Mouse (Mus musculus) heart, embryonic 15.5 days (tissue): ENCODE data around the gene Selenow. TPM values are rescaled to one million over a fixed set of nuclear protein-coding genes. Genes with fewer than 3 reads are reported as not detected.

Experiments used
- ATAC-seq: fragments of 200-750 bp; cut with Nextera tagmentation; replicated peaks from 2 replicates; pipeline ENCODE4 v1.8.0; 2017; ENCODE audit warnings: low read depth, moderate TSS enrichment; ENCODE audit not compliant: insufficient number of reproducible peaks, insufficient read depth, low FRiP score
- H3K27ac ChIP-seq: fragments of 300-500 bp; sonication (generic); 2 replicates; pipeline ENCODE4 v1.5.1; 2015; ENCODE audit warnings: mild to moderate bottlenecking, inconsistent platforms
- H3K27me3 ChIP-seq: fragments of 300-500 bp; sonication (generic); 2 replicates; pipeline ENCODE4 v1.6.1; 2015; ENCODE audit warnings: inconsistent platforms
- H3K36me3 ChIP-seq: fragments of 300-500 bp; sonication (generic); 2 replicates; pipeline ENCODE4 v1.6.1; 2015; ENCODE audit warnings: mild to moderate bottlenecking, inconsistent platforms
- H3K4me1 ChIP-seq: fragments of 300-500 bp; sonication (generic); replicated peaks from 2 replicates; pipeline ENCODE4 v1.6.1; 2015; ENCODE audit warnings: inconsistent platforms
- H3K4me2 ChIP-seq: fragments of 300-500 bp; sonication (generic); 2 replicates; pipeline ENCODE4 v1.6.1; 2015; ENCODE audit warnings: inconsistent platforms, mild to moderate bottlenecking, moderate library complexity
- H3K4me3 ChIP-seq: fragments of 300-500 bp; sonication (generic); 2 replicates; pipeline ENCODE4 v1.5.1; 2015; ENCODE audit warnings: mild to moderate bottlenecking, inconsistent platforms
- H3K9ac ChIP-seq: fragments of 300-500 bp; sonication (generic); 2 replicates; pipeline ENCODE4 v1.6.1; 2015; ENCODE audit warnings: mild to moderate bottlenecking, inconsistent platforms
- H3K9me3 ChIP-seq: fragments of 300-500 bp; sonication (generic); replicated peaks from 2 replicates; pipeline ENCODE4 v1.6.1; 2016; ENCODE audit warnings: inconsistent platforms
- WGBS: fragments of 180-500 bp; shearing (Covaris S2); methylation state at CpG from one replicate; pipeline ENCODE4 v1.1.7; 2015; ENCODE audit warnings: mixed read lengths; 5-methylcytosine and 5-hydroxymethylcytosine counted together
- polyA plus RNA-seq: library from polyadenylated mRNA; unstranded; fragments of >200 nt; fragmentation: Nextera tagmentation; extraction: Ambion mirVana; gene quantifications from 2 replicates; pipeline ENCODE4 v1.2.1, GENCODE M21; 2015

The Selenow gene
- polyA plus RNA-seq, 1 experiment from 2014 or later, result 688 TPM

DNA sequence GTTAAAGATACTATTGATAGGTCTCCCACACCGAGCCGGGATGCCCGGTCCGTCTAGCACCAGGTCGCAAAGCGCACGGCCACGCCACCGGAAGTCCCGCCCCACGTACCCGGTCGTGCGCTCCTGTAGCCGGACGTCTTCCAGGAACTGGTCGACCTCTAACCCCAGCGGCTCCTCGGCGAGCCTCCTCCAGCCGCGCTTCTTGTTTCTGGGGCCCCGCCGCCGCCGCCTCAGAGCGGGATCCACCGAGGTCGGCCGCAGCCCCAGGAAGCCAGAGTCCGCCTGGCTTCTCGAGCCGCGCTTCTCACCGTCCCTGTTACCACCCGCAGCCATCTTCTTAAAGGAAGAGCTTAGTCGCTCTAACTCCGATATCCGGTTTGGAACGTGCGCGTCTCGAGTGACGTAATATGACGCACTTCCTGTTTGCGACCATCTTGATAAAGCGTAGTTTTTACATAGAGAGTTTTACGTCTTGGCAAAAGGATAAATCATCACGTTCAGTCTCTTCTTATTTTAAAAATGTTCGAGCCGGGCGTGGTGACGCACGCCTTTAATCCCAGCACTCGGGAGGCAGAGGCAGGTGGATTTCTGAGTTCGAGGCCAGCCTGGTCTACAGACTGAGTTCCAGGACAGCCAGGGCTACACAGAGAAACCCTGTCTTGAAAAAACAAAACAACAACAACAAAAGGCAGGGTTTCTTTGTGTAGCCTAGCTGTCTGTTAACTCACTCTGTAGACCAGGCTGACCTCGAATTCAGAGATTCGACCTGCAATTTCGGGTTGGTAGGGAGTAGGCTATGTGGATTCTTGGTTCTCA is 23.7 kb upstream of the Selenow start, which contains the start of gene Nop53:
TSS of gene Nop53 (minus strand) at position 354 of the 816 bp plus-strand sequence.
- Histone ChIP-seq H3K4me2 (peak within 1 kb of the TSS; percentile 67), H3K27me3 (no peaks in the 10 kb centered on the region), H3K27ac (peak within 1 kb of the TSS; percentile 98), H3K4me1 (peaks cover 27% of the 10 kb centered on the region), H3K36me3 (peaks cover 53% of the 10 kb centered on the region), H3K9me3 (no peaks in the 10 kb centered on the region), H3K4me3 (peak within 1 kb of the TSS; percentile 85), H3K9ac (peak within 1 kb of the TSS; percentile 84)
- WGBS, result 2% methylated on average over 59 of the region's 59 CpGs
- ATAC-seq, result peak; percentile 77

DNA sequence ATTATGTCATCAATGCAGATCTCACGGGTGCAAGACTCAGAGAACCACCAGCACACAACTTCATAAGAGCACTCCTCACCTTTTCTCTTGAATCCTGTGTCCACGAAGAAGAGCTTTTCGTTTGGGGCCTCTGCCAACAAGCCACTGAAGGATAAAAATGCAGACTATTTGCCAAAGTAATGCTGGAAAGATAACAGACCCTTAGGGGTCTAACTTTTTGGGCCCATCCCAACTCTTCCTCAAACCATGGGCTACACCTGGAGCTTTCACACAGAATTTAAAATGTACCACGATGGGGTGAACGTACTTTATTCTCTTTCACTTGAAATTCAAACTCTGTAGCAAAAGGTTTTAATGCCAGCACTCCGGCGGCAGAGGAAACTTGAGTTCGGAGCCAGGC is 23.0 kb upstream of the Selenow start:
- peak overlapping the region; percentile 85 for H3K4me3 ChIP-seq
- WGBS, result 5% methylated on average over 8 of the region's 8 CpGs
- H3K9ac ChIP-seq, result peak overlapping the region; percentile 84
- H3K4me2 ChIP-seq, result peak overlapping the region; percentile 67
- peaks cover 52% of the 10 kb centered on the region for H3K36me3 ChIP-seq
- no peaks in the 10 kb centered on the region for H3K27me3 ChIP-seq
- peak overlapping the region; percentile 98 for H3K27ac ChIP-seq
- no peak for ATAC-seq
- peaks cover 27% of the 10 kb centered on the region for H3K4me1 ChIP-seq
- no peaks in the 10 kb centered on the region for H3K9me3 ChIP-seq

DNA sequence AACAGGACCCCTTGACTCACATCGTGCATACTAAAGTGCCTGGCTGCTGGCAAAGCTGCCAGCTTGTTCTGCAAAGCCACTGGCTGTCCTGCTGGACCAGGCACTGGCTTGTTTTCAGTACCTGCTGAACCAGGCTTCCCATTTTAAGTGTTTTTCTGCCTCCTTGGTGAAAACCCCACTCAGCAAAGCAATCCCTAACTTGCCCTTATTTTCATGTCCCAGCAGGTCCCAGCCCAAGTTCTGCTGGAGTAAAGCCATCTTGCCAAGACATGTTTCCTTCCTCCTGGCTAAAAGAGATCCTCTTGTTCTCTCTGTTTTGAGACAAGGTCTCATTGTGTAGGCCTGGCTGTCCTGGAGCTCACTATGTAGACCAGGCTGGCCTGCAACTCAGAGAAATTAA is 22.1 kb upstream of the Selenow start:
- 90% methylated on average over 1 of the region's 1 CpGs for WGBS
- peak overlapping the region; percentile 67; the same call in 1 of the 2 replicates for H3K4me2 ChIP-seq
- no peaks in the 10 kb centered on the region for H3K27me3 ChIP-seq
- H3K9me3 ChIP-seq, result no peaks in the 10 kb centered on the region
- peaks cover 25% of the 10 kb centered on the region for H3K4me1 ChIP-seq
- 0 out of 2 replicates have a peak overlapping the region, but pooled peaks have one; percentile 85 for H3K4me3 ChIP-seq
- H3K27ac ChIP-seq, result no peak overlapping the region
- peaks cover 52% of the 10 kb centered on the region for H3K36me3 ChIP-seq
- no peak for ATAC-seq
- H3K9ac ChIP-seq, result no peak overlapping the region

DNA sequence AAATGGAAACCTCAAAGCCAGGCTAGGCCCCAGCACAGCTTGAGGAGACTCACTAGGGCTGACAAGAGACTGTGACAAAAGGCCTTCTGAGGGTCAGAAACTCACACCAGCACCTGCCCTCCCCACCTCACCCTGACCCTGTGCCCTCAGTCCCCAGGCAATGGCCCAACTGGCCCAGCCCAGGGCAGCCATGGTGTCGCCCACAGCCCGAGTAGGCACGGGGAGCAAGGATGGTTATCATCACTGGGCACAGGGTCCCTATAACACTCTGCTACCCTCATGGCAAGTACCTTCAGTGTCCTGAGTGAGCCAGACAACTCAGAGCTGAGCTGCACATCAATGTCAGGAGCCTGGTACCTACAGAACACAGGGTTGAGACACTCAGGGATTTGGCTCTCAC is 16.4 kb upstream of the Selenow start:
- H3K9me3 ChIP-seq, result no peaks in the 10 kb centered on the region
- H3K4me2 ChIP-seq, result no peak overlapping the region
- no peak overlapping the region for H3K27ac ChIP-seq
- H3K9ac ChIP-seq, result no peak overlapping the region
- peaks cover 3% of the 10 kb centered on the region; the same call in 1 of the 2 replicates for H3K4me1 ChIP-seq
- no peak overlapping the region for H3K4me3 ChIP-seq
- ATAC-seq, result no peak
- H3K36me3 ChIP-seq, result peaks cover 81% of the 10 kb centered on the region
- 97% methylated on average over 3 of the region's 3 CpGs for WGBS
- H3K27me3 ChIP-seq, result no peaks in the 10 kb centered on the region

DNA sequence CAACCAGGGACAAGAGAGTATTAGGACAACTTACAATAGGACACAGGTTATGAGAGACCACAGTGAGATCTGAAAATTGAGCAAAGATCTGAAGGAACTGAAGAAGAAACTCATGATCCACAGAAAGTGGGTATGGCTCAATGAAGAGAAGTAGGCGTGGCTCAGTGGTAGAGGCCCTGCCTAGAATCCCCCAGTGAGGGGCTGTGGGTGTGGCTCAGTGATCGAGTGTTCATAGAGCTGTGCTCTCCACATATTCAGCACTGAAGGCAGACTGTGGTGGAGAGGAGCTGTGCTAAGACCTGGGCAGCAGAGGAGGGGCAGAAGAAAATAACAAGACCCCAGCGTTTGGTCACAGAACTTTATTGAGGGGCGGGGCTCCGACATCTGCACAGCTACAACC is 15.3 kb upstream of the Selenow start:
- Histone ChIP-seq H3K36me3 (peaks cover 70% of the 10 kb centered on the region), H3K27me3 (no peaks in the 10 kb centered on the region), H3K9ac (no peak overlapping the region), H3K4me3 (no peak overlapping the region), H3K9me3 (no peaks in the 10 kb centered on the region), H3K4me2 (no peak overlapping the region), H3K27ac (no peak overlapping the region), H3K4me1 (peaks cover 7% of the 10 kb centered on the region; the same call in 1 of the 2 replicates)
- no peak for ATAC-seq
- 88% methylated on average over 5 of the region's 5 CpGs for WGBS

DNA sequence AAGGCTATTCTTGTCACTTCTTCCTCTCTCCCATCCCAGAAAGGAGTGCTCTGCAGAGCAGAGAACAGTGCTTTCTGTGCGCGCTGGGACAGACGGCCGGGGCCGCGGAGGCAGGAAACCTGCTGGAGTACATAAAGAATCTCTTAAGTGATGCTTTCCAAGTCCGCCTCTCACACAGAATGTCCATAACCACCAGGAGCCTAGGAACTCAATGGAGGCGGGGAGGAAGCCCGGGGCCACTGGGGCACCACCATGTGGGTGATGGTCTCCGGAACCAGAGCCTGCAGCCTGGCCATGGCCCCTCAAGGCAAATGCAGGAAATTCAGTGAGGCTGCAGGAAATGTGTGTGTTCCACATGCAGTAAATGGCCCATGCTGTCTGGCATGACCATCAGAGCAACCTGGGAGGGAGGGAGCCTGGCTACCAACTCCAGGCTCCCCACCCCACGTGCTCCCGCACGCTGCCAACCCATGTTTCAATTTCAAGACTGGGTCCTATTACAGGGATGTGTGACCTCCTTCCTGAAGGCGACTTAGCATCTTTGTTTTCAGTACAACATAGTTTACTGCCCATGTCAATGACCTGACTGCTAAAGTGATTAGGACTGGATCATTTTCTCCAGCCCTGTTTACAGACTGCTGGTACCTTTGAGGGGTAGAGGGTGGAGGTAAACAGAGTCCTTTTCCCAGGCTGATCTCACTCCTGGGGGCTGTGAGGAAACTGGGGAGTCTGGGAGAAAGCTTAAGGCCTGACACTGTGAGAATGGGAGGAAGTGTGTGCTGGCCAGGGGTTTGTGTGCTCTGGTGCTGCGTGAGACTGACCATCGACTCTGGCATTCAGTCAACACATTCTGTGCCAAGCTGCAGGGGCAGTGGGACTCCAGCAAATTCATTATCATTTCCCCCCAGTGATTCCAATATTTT is 11.5 kb upstream of the Selenow start:
- 44% methylated on average over 16 of the region's 16 CpGs for WGBS
- Histone ChIP-seq H3K36me3 (peaks cover 33% of the 10 kb centered on the region), H3K4me3 (no peak overlapping the region), H3K4me1 (peaks cover 15% of the 10 kb centered on the region), H3K9me3 (no peaks in the 10 kb centered on the region), H3K27me3 (no peaks in the 10 kb centered on the region), H3K9ac (no peak overlapping the region), H3K4me2 (no peak overlapping the region), H3K27ac (peak overlapping the region; percentile 80)
- peak; percentile 60 for ATAC-seq

DNA sequence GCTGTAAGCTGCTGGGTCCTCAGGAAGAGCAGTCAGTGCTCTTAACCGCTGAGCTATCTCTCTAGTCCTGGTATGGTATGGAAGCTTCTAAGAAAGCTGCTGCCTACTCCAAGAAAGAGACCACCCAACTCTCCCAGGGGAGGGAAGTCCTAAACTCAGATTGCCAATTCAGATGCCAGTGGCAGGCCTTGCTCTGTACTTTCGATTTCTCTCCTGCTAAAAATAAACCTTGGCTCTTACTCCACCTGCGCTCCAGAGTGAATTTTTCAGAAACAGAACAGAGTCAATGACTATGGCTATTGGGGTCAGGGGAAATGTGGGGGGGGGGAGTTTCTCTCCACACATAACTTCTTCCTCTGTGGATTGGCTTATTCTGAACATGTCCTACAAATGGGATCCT is 9.4 kb upstream of the Selenow start:
- Histone ChIP-seq H3K27me3 (no peaks in the 10 kb centered on the region), H3K4me2 (peak overlapping the region; percentile 34), H3K27ac (peak overlapping the region; percentile 74), H3K4me1 (peaks cover 15% of the 10 kb centered on the region), H3K9me3 (no peaks in the 10 kb centered on the region), H3K9ac (no peak overlapping the region), H3K36me3 (peaks cover 13% of the 10 kb centered on the region), H3K4me3 (no peak overlapping the region)
- no peak for ATAC-seq
- 33% methylated on average over 3 of the region's 3 CpGs for WGBS

DNA sequence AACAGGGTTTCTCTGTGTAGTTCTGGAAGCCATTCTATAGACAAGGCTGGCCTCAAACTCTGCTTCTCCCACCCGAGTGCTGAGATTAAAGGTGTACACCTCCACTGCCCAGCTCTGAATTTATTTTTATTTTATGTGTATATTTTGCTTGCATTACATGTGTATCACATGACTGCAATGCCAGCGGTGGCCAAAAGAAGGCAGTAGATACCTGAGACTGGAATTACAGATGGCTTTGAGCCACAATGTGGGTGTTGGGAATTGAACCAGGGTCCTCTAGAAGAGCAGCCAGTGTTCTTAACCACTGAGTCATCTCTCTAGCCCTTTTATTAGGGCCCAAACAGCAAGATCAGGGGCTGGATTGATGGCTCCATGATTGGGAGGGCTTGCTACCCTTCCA is 8.3 kb upstream of the Selenow start:
- Histone ChIP-seq H3K9me3 (no peaks in the 10 kb centered on the region), H3K4me2 (no peak overlapping the region), H3K27me3 (no peaks in the 10 kb centered on the region), H3K9ac (no peak overlapping the region), H3K36me3 (peaks cover 2% of the 10 kb centered on the region; the same call in 1 of the 2 replicates), H3K4me3 (no peak overlapping the region), H3K4me1 (peaks cover 15% of the 10 kb centered on the region), H3K27ac (no peak overlapping the region)
- no peak for ATAC-seq
- 63% methylated on average over 2 of the region's 2 CpGs for WGBS

DNA sequence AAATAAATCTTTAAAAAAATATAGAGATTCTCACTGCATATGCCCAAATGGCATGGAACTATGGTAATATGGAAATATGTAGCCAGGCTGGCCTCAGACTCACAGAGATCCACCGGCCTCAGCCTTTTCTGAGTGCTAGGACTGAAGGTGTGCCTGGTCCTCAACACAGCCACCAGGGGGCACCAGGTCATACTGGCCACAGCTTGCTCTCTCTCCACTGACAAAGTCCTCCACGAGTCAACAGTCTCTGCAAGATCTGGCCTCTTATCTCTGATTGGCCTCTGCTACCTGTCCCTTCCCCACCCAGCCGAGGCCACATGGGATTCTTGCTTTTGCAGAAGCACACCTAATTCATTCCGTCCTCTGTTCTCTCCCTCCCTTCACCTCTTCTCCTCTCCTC is 7.7 kb upstream of the Selenow start:
- H3K4me2 ChIP-seq, result no peak overlapping the region
- H3K27ac ChIP-seq, result no peak overlapping the region
- H3K9ac ChIP-seq, result no peak overlapping the region
- H3K4me3 ChIP-seq, result no peak overlapping the region
- H3K4me1 ChIP-seq, result peaks cover 15% of the 10 kb centered on the region
- WGBS, result 25% methylated on average over 4 of the region's 4 CpGs
- no peaks in the 10 kb centered on the region for H3K9me3 ChIP-seq
- H3K27me3 ChIP-seq, result no peaks in the 10 kb centered on the region
- H3K36me3 ChIP-seq, result no peaks in the 10 kb centered on the region
- no peak; the same call in 1 of the 2 replicates for ATAC-seq

DNA sequence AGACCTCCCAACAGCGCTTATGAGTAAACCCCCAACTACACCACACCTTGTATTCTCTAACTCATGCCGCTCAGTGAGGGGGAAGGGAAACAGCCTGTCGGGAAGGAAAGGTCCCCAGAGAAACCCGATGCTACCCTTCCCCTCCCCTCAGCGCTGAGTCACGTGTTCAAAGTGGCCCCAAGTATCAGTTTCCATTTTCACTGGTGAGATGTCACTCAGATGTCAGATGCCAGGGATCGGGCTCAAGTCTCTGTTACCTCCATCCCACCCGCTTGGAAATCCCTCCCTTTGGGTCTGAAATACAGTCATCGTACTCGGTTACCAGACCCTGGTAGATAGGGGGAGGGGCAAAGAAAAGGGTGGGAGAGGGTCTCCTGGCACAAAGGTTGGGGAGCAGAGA is 406 bp downstream of the Selenow start:
- Histone ChIP-seq H3K4me1 (peaks cover 27% of the 10 kb centered on the region), H3K9ac (peak overlapping the region; percentile 70), H3K27ac (peak overlapping the region; percentile 76), H3K4me2 (peak overlapping the region; percentile 76), H3K36me3 (peaks cover 28% of the 10 kb centered on the region), H3K9me3 (no peaks in the 10 kb centered on the region), H3K4me3 (peak overlapping the region; percentile 75), H3K27me3 (no peaks in the 10 kb centered on the region)
- ATAC-seq, result peak; percentile 53
- WGBS, result under 1% methylated on average over 10 of the region's 10 CpGs

DNA sequence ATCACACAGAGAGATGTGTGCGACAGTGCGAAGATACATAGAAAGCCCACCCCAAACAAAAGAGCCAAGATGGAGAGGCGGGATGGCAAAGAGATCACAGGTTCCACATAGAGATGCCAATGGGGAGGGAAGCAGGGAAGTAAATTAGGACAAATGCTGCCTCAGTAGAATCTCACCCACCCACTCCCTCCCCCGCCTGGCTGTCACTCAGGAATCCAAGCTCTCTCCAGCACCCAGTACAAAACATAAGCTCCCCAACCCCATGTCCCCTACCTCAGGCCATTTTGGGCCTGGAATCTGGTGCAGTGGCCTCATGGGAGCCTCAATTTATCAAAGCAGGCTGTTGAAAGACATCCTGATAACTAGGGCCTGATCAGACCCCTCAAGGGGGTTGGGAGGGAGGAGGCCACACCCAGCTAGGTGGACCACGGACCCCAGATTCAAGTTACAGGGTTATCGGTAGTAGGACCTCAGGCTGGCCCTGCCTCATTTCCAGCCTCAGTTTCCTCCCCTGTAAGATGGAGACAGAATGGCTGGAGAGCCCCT is 1.5 kb downstream of the Selenow start:
- Histone ChIP-seq H3K4me2 (peak overlapping the region; percentile 76), H3K9me3 (no peaks in the 10 kb centered on the region), H3K36me3 (peaks cover 32% of the 10 kb centered on the region), H3K4me3 (peak overlapping the region; percentile 75), H3K27me3 (no peaks in the 10 kb centered on the region), H3K9ac (peak overlapping the region; percentile 70), H3K27ac (no peak overlapping the region), H3K4me1 (peaks cover 27% of the 10 kb centered on the region)
- ATAC-seq, result no peak
- WGBS, result 67% methylated on average over 6 of the region's 6 CpGs
